Mouse (Mus musculus) kidney, embryonic 15.5 days (tissue): ENCODE data around the gene Dcaf1. TPM values are rescaled to one million over a fixed set of nuclear protein-coding genes. Genes with fewer than 3 reads are reported as not detected.

Experiments
- ATAC-seq: fragments of 200-750 bp; cut with Nextera tagmentation; replicated peaks from 2 replicates; pipeline ENCODE4 v1.8.0; 2017; ENCODE audit warnings: moderate TSS enrichment; ENCODE audit not compliant: low FRiP score
- H3K27ac ChIP-seq: fragments of 300-500 bp; sonication (generic); 2 replicates; pipeline ENCODE4 v1.5.1; 2015; ENCODE audit warnings: mild to moderate bottlenecking, inconsistent platforms
- H3K27me3 ChIP-seq: fragments of 300-500 bp; sonication (generic); 2 replicates; pipeline ENCODE4 v1.6.1; 2015; ENCODE audit warnings: inconsistent platforms
- H3K36me3 ChIP-seq: fragments of 300-500 bp; sonication (generic); 2 replicates; pipeline ENCODE4 v1.6.1; 2015; ENCODE audit warnings: inconsistent platforms
- H3K4me1 ChIP-seq: fragments of 300-500 bp; sonication (generic); 2 replicates; pipeline ENCODE4 v1.6.1; 2015; ENCODE audit warnings: inconsistent platforms
- H3K4me2 ChIP-seq: fragments of 300-500 bp; sonication (generic); 2 replicates; pipeline ENCODE4 v1.6.1; 2015; ENCODE audit warnings: moderate library complexity, mild to moderate bottlenecking, inconsistent platforms
- H3K4me3 ChIP-seq: fragments of 300-500 bp; sonication (generic); replicated peaks from 2 replicates; pipeline ENCODE4 v1.5.1; 2015; ENCODE audit warnings: mild to moderate bottlenecking, inconsistent platforms
- H3K9ac ChIP-seq: fragments of 300-500 bp; sonication (generic); 2 replicates; pipeline ENCODE4 v1.6.1; 2015; ENCODE audit warnings: mild to moderate bottlenecking, inconsistent platforms
- H3K9me3 ChIP-seq: fragments of 300-500 bp; sonication (generic); replicated peaks from 2 replicates; pipeline ENCODE4 v1.6.1; 2016; ENCODE audit warnings: inconsistent platforms
- WGBS: fragments of 180-500 bp; shearing (Covaris S2); methylation state at CpG from one replicate; pipeline ENCODE4 v1.1.7; 2015; ENCODE audit warnings: mixed read lengths; 5-methylcytosine and 5-hydroxymethylcytosine counted together
- polyA plus RNA-seq: library from polyadenylated mRNA; unstranded; fragments of >200 nt; fragmentation: Nextera tagmentation; extraction: Ambion mirVana; gene quantifications from 2 replicates; pipeline ENCODE4 v1.2.1, GENCODE M21; 2015

Dcaf1 gene
- polyA plus RNA-seq, 1 experiment from 2014 or later, result 26.8 TPM

DNA sequence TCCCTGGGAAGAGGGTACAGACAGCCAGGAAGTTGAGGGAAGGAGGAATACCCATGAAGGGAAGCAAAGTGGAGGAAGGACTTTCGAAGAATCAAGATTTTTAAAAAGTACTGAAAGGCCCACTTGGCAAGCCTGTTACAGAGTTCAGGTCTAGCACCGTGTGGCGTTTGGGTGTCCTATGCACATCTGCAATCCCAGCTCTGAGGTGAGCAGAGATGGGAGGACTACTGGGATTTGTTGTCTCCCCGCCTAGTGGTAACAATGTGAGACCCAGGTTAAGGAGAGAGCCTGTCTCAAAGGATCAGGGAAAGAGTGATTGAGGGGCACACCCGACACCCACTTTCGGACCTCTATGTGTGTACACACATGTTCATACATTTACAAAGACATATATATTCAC is 93.2 kb downstream of the Dcaf1 start:
- H3K4me3 ChIP-seq, result no peak overlapping the region
- WGBS, result 82% methylated on average over 6 of the region's 6 CpGs
- no peaks in the 10 kb centered on the region for H3K36me3 ChIP-seq
- no peaks in the 10 kb centered on the region for H3K9me3 ChIP-seq
- no peaks in the 10 kb centered on the region for H3K4me1 ChIP-seq
- H3K27ac ChIP-seq, result no peak overlapping the region
- no peaks in the 10 kb centered on the region for H3K27me3 ChIP-seq
- ATAC-seq, result no peak
- no peak overlapping the region for H3K4me2 ChIP-seq
- H3K9ac ChIP-seq, result no peak overlapping the region

Other genes with a start within 250 kb of the Dcaf1 start
- not detected in 2 replicates for gene Iqcf6, start 195.3 kb upstream of the Dcaf1 start, polyA plus RNA-seq
- not detected in 2 replicates for gene Grm2, start 165.8 kb upstream of the Dcaf1 start, polyA plus RNA-seq
- gene Tex264, start 135.9 kb upstream of the Dcaf1 start, polyA plus RNA-seq, result 65.6 and 67.4 TPM in 2 replicates
- 7.7 and 8.8 TPM in 2 replicates for gene Rad54l2, start 32.7 kb upstream of the Dcaf1 start, polyA plus RNA-seq
- 9.6 and 11.8 TPM in 2 replicates for gene Rbm15b, start 65.6 kb downstream of the Dcaf1 start, polyA plus RNA-seq
- gene Manf, start 70.1 kb downstream of the Dcaf1 start, polyA plus RNA-seq, result 308 and 334 TPM in 2 replicates